Mouse (Mus musculus) liver, postnatal 0 days (tissue): ENCODE measurements at regions not wholly inside any gene's neighbourhood (a gene's known extent, or its start where the extent isn't known, plus 50 kb on each side); places are given as distances from the start of the nearest gene placed in this dataset.

Experiments
- CTCF ChIP-seq: sonication (generic); IDR thresholded peaks from 2 replicates; pipeline ENCODE4 v1.5.1; 2016; ENCODE audit warnings: antibody characterized with exemption, low read depth
- EP300 ChIP-seq: IDR thresholded peaks from 2 replicates; pipeline ENCODE4 v1.6.1; 2016; ENCODE audit warnings: antibody characterized with exemption, low read depth, mild to moderate bottlenecking

- no peak for TF ChIP-seq EP300
- no peak for TF ChIP-seq CTCF
Observed at GRCm38 (mm10) chr13:48319001-48319400, 58.0 kb downstream of the Id4 start.
